Mouse (Mus musculus): Measurements from ENCODE around the gene Gm20388. TPM values are rescaled to one million over a fixed set of nuclear protein-coding genes. Genes with fewer than 3 reads are reported as not detected.
A peak's percentile ranks its signal among the peaks of the same experiment; 100 is the strongest.

Gm20388 gene
- polyA plus RNA-seq, 1 experiment from 2014 or later: 8.3 TPM

GRCm38 (mm10) chr8:124290911-124291691, 4380.5 kb downstream of the Gm20388 start:
- no peak overlapping the region for H3K9ac ChIP-seq (ENCODE audit: low read length)
- 87% methylated on average over 9 of the region's 9 CpGs for WGBS
- no peak overlapping the region for H3K4me3 ChIP-seq (ENCODE audit: low read depth, low read length)
- H3K27me3 ChIP-seq (replicated peaks; ENCODE audit: control insufficient read depth, insufficient read depth, low read length): no peaks in the 10 kb centered on the region
- H3K36me3 ChIP-seq (ENCODE audit: control insufficient read depth, insufficient read depth, low read length): peaks cover 4% of the 10 kb centered on the region; the same call in 1 of the 2 replicates
- ATAC-seq (replicated peaks; ENCODE audit: low FRiP score, low TSS enrichment, low read depth) (no peak), DNase-seq (ENCODE audit: low spot score) (no peak)
- H3K27ac ChIP-seq (ENCODE audit: low read depth): no peak overlapping the region
- no peak overlapping the region for H3K4me2 ChIP-seq (ENCODE audit: low read length)
- no peaks in the 10 kb centered on the region for H3K9me3 ChIP-seq (ENCODE audit: control insufficient read depth, low read length)
- peaks cover 23% of the 10 kb centered on the region for H3K4me1 ChIP-seq (replicated peaks; ENCODE audit: control insufficient read depth, insufficient read depth, low read length)

GRCm38 (mm10) chr8:124291693-124292092, 4381.1 kb downstream of the Gm20388 start:
- Histone ChIP-seq H3K27ac (ENCODE audit: low read depth) (no peak overlapping the region), H3K4me1 (replicated peaks; ENCODE audit: control insufficient read depth, insufficient read depth, low read length) (peaks cover 19% of the 10 kb centered on the region), H3K4me3 (ENCODE audit: low read depth, low read length) (no peak overlapping the region), H3K27me3 (replicated peaks; ENCODE audit: control insufficient read depth, insufficient read depth, low read length) (no peaks in the 10 kb centered on the region), H3K4me2 (ENCODE audit: low read length) (no peak overlapping the region), H3K9ac (ENCODE audit: low read length) (no peak overlapping the region), H3K9me3 (ENCODE audit: control insufficient read depth, low read length) (no peaks in the 10 kb centered on the region), H3K36me3 (ENCODE audit: control insufficient read depth, insufficient read depth, low read length) (peaks cover 8% of the 10 kb centered on the region; the same call in 1 of the 2 replicates)
- ATAC-seq (replicated peaks; ENCODE audit: low FRiP score, low TSS enrichment, low read depth) (no peak), DNase-seq (ENCODE audit: low spot score) (no peak)
- WGBS: 90% methylated on average over 5 of the region's 5 CpGs

- Histone ChIP-seq H3K4me1 (replicated peaks; ENCODE audit: control insufficient read depth, insufficient read depth, low read length) (peaks cover 19% of the 10 kb centered on the region), H3K27ac (ENCODE audit: low read depth) (no peak overlapping the region), H3K4me3 (ENCODE audit: low read depth, low read length) (no peak overlapping the region), H3K9me3 (ENCODE audit: control insufficient read depth, low read length) (no peaks in the 10 kb centered on the region), H3K36me3 (ENCODE audit: control insufficient read depth, insufficient read depth, low read length) (peaks cover 8% of the 10 kb centered on the region; the same call in 1 of the 2 replicates), H3K27me3 (replicated peaks; ENCODE audit: control insufficient read depth, insufficient read depth, low read length) (no peaks in the 10 kb centered on the region), H3K4me2 (ENCODE audit: low read length) (no peak overlapping the region), H3K9ac (ENCODE audit: low read length) (no peak overlapping the region)
- no peak for DNase-seq (ENCODE audit: low spot score)
- no peak for ATAC-seq (replicated peaks; ENCODE audit: low FRiP score, low TSS enrichment, low read depth)
- 73% methylated on average over 9 of the region's 9 CpGs for WGBS
These were observed 4382.3 kb downstream of the Gm20388 start for GRCm38 (mm10) chr8:124292965-124293364.

- Histone ChIP-seq H3K27ac (ENCODE audit: low read depth) (peak overlapping the region; percentile 51; the same call in 1 of the 2 replicates), H3K9me3 (ENCODE audit: control insufficient read depth, low read length) (no peaks in the 10 kb centered on the region), H3K9ac (ENCODE audit: low read length) (no peak overlapping the region), H3K27me3 (replicated peaks; ENCODE audit: control insufficient read depth, insufficient read depth, low read length) (no peaks in the 10 kb centered on the region), H3K4me1 (replicated peaks; ENCODE audit: control insufficient read depth, insufficient read depth, low read length) (peaks cover 19% of the 10 kb centered on the region), H3K4me2 (ENCODE audit: low read length) (no peak overlapping the region), H3K36me3 (ENCODE audit: control insufficient read depth, insufficient read depth, low read length) (peaks cover 8% of the 10 kb centered on the region; the same call in 1 of the 2 replicates), H3K4me3 (ENCODE audit: low read depth, low read length) (no peak overlapping the region)
- ATAC-seq (replicated peaks; ENCODE audit: low FRiP score, low TSS enrichment, low read depth) (no peak), DNase-seq (ENCODE audit: low spot score) (no peak)
- WGBS: 47% methylated on average over 6 of the region's 6 CpGs
These were observed 4383.8 kb downstream of the Gm20388 start for GRCm38 (mm10) chr8:124294425-124294824.

- H3K9ac ChIP-seq (ENCODE audit: low read length): no peak overlapping the region
- peaks cover 19% of the 10 kb centered on the region for H3K4me1 ChIP-seq (replicated peaks; ENCODE audit: control insufficient read depth, insufficient read depth, low read length)
- 50% methylated on average over 10 of the region's 10 CpGs for WGBS
- H3K4me2 ChIP-seq (ENCODE audit: low read length): no peak overlapping the region
- H3K27ac ChIP-seq (ENCODE audit: low read depth): peak overlapping the region; percentile 51; the same call in 1 of the 2 replicates
- H3K4me3 ChIP-seq (ENCODE audit: low read depth, low read length): no peak overlapping the region
- no peaks in the 10 kb centered on the region for H3K27me3 ChIP-seq (replicated peaks; ENCODE audit: control insufficient read depth, insufficient read depth, low read length)
- peaks cover 8% of the 10 kb centered on the region; the same call in 1 of the 2 replicates for H3K36me3 ChIP-seq (ENCODE audit: control insufficient read depth, insufficient read depth, low read length)
- DNase-seq (ENCODE audit: low spot score) (no peak), ATAC-seq (replicated peaks; ENCODE audit: low FRiP score, low TSS enrichment, low read depth) (no peak)
- H3K9me3 ChIP-seq (ENCODE audit: control insufficient read depth, low read length): no peaks in the 10 kb centered on the region
These were observed 4384.3 kb downstream of the Gm20388 start for GRCm38 (mm10) chr8:124294900-124295299.

GRCm38 (mm10) chr8:124295357-124295756, 4384.7 kb downstream of the Gm20388 start:
- no peak overlapping the region for H3K9ac ChIP-seq (ENCODE audit: low read length)
- ATAC-seq (replicated peaks; ENCODE audit: low FRiP score, low TSS enrichment, low read depth): no peak
- no peaks in the 10 kb centered on the region for H3K27me3 ChIP-seq (replicated peaks; ENCODE audit: control insufficient read depth, insufficient read depth, low read length)
- WGBS: 80% methylated on average over 6 of the region's 6 CpGs
- peaks cover 19% of the 10 kb centered on the region for H3K4me1 ChIP-seq (replicated peaks; ENCODE audit: control insufficient read depth, insufficient read depth, low read length)
- peaks cover 8% of the 10 kb centered on the region; the same call in 1 of the 2 replicates for H3K36me3 ChIP-seq (ENCODE audit: control insufficient read depth, insufficient read depth, low read length)
- no peak overlapping the region for H3K4me3 ChIP-seq (ENCODE audit: low read depth, low read length)
- no peak overlapping the region for H3K4me2 ChIP-seq (ENCODE audit: low read length)
- no peaks in the 10 kb centered on the region for H3K9me3 ChIP-seq (ENCODE audit: control insufficient read depth, low read length)
- DNase-seq (ENCODE audit: low spot score): no peak
- H3K27ac ChIP-seq (ENCODE audit: low read depth): no peak overlapping the region

- no peak overlapping the region for H3K9ac ChIP-seq (ENCODE audit: low read length)
- no peak overlapping the region for H3K4me2 ChIP-seq (ENCODE audit: low read length)
- DNase-seq (ENCODE audit: low spot score) (no peak), ATAC-seq (replicated peaks; ENCODE audit: low FRiP score, low TSS enrichment, low read depth) (no peak)
- H3K4me1 ChIP-seq (replicated peaks; ENCODE audit: control insufficient read depth, insufficient read depth, low read length): peaks cover 3% of the 10 kb centered on the region
- H3K9me3 ChIP-seq (ENCODE audit: control insufficient read depth, low read length): no peaks in the 10 kb centered on the region
- WGBS: 83% methylated on average over 4 of the region's 4 CpGs
- no peak overlapping the region for H3K4me3 ChIP-seq (ENCODE audit: low read depth, low read length)
- peaks cover 11% of the 10 kb centered on the region; the same call in 1 of the 2 replicates for H3K36me3 ChIP-seq (ENCODE audit: control insufficient read depth, insufficient read depth, low read length)
- no peaks in the 10 kb centered on the region for H3K27me3 ChIP-seq (replicated peaks; ENCODE audit: control insufficient read depth, insufficient read depth, low read length)
- no peak overlapping the region for H3K27ac ChIP-seq (ENCODE audit: low read depth)
These were observed 4390.9 kb downstream of the Gm20388 start for GRCm38 (mm10) chr8:124301512-124301911.

GRCm38 (mm10) chr8:124301935-124302555, 4391.4 kb downstream of the Gm20388 start:
- no peak overlapping the region for H3K27ac ChIP-seq (ENCODE audit: low read depth)
- peaks cover 15% of the 10 kb centered on the region; the same call in 1 of the 2 replicates for H3K36me3 ChIP-seq (ENCODE audit: control insufficient read depth, insufficient read depth, low read length)
- no peaks in the 10 kb centered on the region for H3K27me3 ChIP-seq (replicated peaks; ENCODE audit: control insufficient read depth, insufficient read depth, low read length)
- H3K4me2 ChIP-seq (ENCODE audit: low read length): no peak overlapping the region
- peaks cover 8% of the 10 kb centered on the region for H3K4me1 ChIP-seq (replicated peaks; ENCODE audit: control insufficient read depth, insufficient read depth, low read length)
- no peak overlapping the region for H3K9ac ChIP-seq (ENCODE audit: low read length)
- H3K9me3 ChIP-seq (ENCODE audit: control insufficient read depth, low read length): no peaks in the 10 kb centered on the region
- WGBS: 83% methylated on average over 7 of the region's 7 CpGs
- ATAC-seq (replicated peaks; ENCODE audit: low FRiP score, low TSS enrichment, low read depth) (no peak), DNase-seq (ENCODE audit: low spot score) (no peak)
- no peak overlapping the region for H3K4me3 ChIP-seq (ENCODE audit: low read depth, low read length)
